Mouse (Mus musculus) midbrain, embryonic 10.5 days (tissue): Measurements from ENCODE around the gene Stx6. TPM values are rescaled to one million over a fixed set of nuclear protein-coding genes. Genes with fewer than 3 reads are reported as not detected.

Source experiments
- DNase-seq: peaks from one replicate; pipeline ENCODE4 v3.0.0-alpha.2; 2017; ENCODE audit warnings: low spot score
- H3K27ac ChIP-seq: fragments of 300-500 bp; sonication (generic); replicated peaks from 2 replicates; pipeline ENCODE4 v1.5.1; 2016; ENCODE audit warnings: mild to moderate bottlenecking
- H3K27me3 ChIP-seq: fragments of 300-500 bp; sonication (generic); 2 replicates; pipeline ENCODE4 v1.6.1; 2016; ENCODE audit warnings: low read depth, mild to moderate bottlenecking; ENCODE audit not compliant: poor library complexity, severe bottlenecking
- H3K36me3 ChIP-seq: fragments of 300-500 bp; sonication (generic); 2 replicates; pipeline ENCODE4 v1.6.1; 2016; ENCODE audit warnings: mild to moderate bottlenecking, moderate library complexity
- H3K4me1 ChIP-seq: fragments of 300-500 bp; sonication (generic); 2 replicates; pipeline ENCODE4 v1.6.1; 2016
- H3K4me3 ChIP-seq: fragments of 300-500 bp; sonication (generic); 2 replicates; pipeline ENCODE4 v1.5.1; 2016; ENCODE audit warnings: mild to moderate bottlenecking, moderate library complexity
- H3K9me3 ChIP-seq: fragments of 300-500 bp; sonication (generic); replicated peaks from 2 replicates; pipeline ENCODE4 v1.6.1; 2016; ENCODE audit warnings: mild to moderate bottlenecking
- WGBS: fragments of 180-500 bp; shearing (Covaris S2); methylation state at CpG from one replicate; pipeline ENCODE4 v1.1.7; 2016; 5-methylcytosine and 5-hydroxymethylcytosine counted together
- polyA plus RNA-seq: library from polyadenylated mRNA; unstranded; fragments of >200 nt; fragmentation: Nextera tagmentation; extraction: Ambion mirVana; gene quantifications from 2 replicates; pipeline ENCODE4 v1.2.1, GENCODE M21; 2016

Stx6 gene
- polyA plus RNA-seq, 1 experiment from 2014 or later: 78.2 TPM

DNA sequence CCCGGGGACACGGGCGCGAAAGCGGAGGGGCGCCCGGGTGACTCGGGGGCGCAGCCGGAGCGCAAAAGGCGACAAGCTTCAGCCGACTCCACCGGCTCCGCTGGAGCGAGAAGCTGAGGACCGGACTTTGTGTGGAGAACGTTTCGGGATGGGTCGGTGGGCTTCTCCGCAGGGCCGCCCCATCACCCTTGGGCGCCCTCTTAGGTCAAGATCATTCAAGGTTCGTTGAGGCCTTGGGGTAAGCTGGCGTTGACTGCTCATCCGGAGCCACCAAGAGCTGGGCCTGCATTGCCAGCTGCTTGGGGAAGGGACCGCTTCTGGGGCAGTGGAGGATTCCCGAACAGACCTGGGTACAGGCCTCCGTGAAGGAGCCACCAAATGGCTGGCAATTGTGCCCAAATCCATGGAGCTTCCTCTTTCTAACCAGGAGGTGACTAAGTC is 86.3 kb downstream of the Stx6 start:
- DNase-seq: no peak
- 3% methylated on average over 29 of the region's 29 CpGs for WGBS
- H3K9me3 ChIP-seq: no peaks in the 10 kb centered on the region
- peak overlapping the region; percentile 67 for H3K4me3 ChIP-seq
- H3K4me1 ChIP-seq: peaks cover 40% of the 10 kb centered on the region
- H3K36me3 ChIP-seq: peaks cover 21% of the 10 kb centered on the region
- peak overlapping the region; percentile 94 for H3K27ac ChIP-seq
- H3K27me3 ChIP-seq: peaks cover 57% of the 10 kb centered on the region

DNA sequence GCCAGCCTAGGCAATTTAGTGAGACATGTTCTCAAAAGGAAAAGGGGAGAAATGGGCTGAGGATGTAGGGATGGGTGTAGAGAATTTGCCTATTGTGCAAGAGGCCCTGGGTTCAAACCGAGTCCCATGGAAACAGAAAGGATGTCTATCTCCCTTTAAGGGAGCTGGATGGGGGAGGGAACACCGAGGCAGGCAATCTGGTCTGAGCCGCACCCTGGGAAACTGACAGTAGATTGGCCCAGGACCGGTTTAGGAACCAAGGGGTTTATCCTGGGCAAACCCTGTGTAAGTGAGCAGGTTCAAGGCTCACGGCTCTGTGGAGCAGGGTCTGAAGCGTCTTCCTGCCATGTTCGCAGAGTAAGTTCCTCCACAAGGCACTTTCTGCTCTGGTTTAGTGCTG is 87.0 kb downstream of the Stx6 start:
- Histone ChIP-seq H3K27ac (no peak overlapping the region), H3K4me3 (no peak overlapping the region), H3K36me3 (peaks cover 15% of the 10 kb centered on the region), H3K27me3 (peaks cover 57% of the 10 kb centered on the region), H3K4me1 (peaks cover 42% of the 10 kb centered on the region), H3K9me3 (no peaks in the 10 kb centered on the region)
- no peak for DNase-seq
- 60% methylated on average over 7 of the region's 7 CpGs for WGBS

DNA sequence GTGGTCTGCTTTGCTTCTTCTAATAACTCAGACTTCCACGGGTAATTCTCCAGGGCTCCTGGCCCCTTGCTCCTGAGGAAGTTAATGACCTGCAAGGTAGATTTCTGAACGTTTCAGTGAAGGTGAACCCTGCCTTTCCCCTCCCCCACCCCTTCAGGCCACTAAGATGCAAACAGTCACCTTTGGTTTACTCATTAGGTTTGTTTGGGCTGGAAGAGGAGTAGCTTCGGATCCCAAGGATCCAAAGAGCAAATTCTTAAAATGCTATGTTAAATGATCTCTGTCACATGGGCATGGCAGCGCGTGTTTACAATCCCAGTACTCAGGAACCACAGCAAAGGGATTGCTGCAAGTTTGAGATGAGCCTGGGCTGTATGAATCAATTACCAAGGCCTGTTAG is 88.9 kb downstream of the Stx6 start:
- WGBS: 51% methylated on average over 5 of the region's 5 CpGs
- Histone ChIP-seq H3K27ac (no peak overlapping the region), H3K36me3 (no peaks in the 10 kb centered on the region), H3K27me3 (peaks cover 47% of the 10 kb centered on the region), H3K9me3 (no peaks in the 10 kb centered on the region), H3K4me1 (peaks cover 40% of the 10 kb centered on the region), H3K4me3 (no peak overlapping the region)
- DNase-seq: no peak

DNA sequence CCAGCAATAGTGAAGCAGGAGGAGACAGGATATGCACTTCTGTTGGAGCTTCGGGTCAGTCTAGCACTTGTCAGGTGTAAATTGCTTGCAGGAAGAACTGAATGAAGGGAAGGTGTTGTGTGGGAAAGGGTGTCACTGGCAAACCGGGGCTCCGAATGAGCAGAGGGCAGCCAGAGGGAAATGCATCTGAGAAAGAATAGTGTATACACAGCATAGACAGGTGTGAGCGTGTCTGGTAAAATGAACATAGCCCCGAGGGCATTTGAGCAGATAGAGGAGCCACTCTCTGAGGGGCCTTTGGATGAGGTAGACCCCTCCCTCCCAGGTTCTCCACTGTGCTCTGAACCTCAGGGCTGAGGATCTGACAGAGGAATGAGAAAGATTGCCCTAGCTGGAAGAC is 89.5 kb downstream of the Stx6 start:
- Histone ChIP-seq H3K4me1 (peaks cover 45% of the 10 kb centered on the region), H3K4me3 (no peak overlapping the region), H3K9me3 (no peaks in the 10 kb centered on the region), H3K27ac (no peak overlapping the region), H3K27me3 (peaks cover 42% of the 10 kb centered on the region), H3K36me3 (no peaks in the 10 kb centered on the region)
- WGBS: 75% methylated on average over 5 of the region's 5 CpGs
- DNase-seq: no peak

DNA sequence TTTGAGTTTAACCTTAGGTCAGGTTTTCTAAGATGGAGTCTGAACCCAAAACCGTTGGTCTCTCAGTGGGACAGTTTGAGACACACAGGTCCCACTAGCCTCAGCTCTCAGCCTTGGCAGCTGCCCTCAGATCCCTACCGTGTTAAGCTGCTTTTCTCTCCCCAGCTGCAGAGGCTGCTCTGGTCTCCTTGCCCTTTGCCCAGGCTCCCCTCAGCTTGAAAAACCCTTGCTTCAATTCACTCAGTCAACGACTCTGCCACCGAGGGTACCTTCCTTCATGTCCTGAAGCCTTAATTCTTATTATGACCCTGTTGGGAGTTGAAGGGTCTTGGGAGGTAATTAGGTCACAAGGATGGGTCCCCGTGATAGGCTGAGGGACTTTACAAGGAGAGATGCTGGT is 91.4 kb downstream of the Stx6 start:
- 37% methylated on average over 5 of the region's 5 CpGs for WGBS
- H3K36me3 ChIP-seq: no peaks in the 10 kb centered on the region
- peaks cover 27% of the 10 kb centered on the region for H3K4me1 ChIP-seq
- H3K9me3 ChIP-seq: no peaks in the 10 kb centered on the region
- H3K27me3 ChIP-seq: peaks cover 25% of the 10 kb centered on the region
- H3K27ac ChIP-seq: 0 out of 2 replicates have a peak overlapping the region, but pooled peaks have one; percentile 38
- no peak for DNase-seq
- no peak overlapping the region for H3K4me3 ChIP-seq

DNA sequence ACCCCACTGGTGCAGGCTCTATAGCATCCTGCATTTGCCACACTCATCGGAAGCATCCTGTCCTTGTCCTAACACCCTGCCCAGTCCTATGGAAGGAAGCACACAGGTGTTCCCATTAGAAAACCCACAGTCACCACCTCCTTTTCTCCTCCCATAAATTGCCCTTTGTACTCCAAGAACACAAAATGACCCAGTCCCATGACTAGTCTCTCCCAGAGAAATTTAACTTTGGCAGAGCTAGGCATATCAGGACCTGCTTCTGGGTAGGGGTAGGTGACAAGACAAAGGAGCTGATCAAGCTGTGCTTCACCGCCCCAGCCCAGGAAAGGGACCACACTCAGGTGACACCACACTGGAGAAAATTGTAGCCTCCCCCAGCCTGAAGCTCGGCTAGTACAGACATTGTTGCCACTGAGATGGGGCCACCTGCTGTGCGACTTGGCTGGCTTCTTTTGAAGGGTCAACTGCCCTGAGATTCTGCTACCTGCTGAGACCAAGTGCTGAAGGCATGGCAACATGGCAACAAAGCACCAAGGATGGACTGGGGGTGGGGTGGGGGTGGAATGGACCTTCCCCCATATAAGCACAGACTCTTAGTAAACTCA is 92.1 kb downstream of the Stx6 start:
- Histone ChIP-seq H3K27ac (0 out of 2 replicates have a peak overlapping the region, but pooled peaks have one; percentile 23), H3K27me3 (peaks cover 18% of the 10 kb centered on the region), H3K4me3 (no peak overlapping the region), H3K4me1 (peaks cover 20% of the 10 kb centered on the region), H3K36me3 (no peaks in the 10 kb centered on the region), H3K9me3 (no peaks in the 10 kb centered on the region)
- DNase-seq: no peak
- 28% methylated on average over 4 of the region's 4 CpGs for WGBS

DNA sequence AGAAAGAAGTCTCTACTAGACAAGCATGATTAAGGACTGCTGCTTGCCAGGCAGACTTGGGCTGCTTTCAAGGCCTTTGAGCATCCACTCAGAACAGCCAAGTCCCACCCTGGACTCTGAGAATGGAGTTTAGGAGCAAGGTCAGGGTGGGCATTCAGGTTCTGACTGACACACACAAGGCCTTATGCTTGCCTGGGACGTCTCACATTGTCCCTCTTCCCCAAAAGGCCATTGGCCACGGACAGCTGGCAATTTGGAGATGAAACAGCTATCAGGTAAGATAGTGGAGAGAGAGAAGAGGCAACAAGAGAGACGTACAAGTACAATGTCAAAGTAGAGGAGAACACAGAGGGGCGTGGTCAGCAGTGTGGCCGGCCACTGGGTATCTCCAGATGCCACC is 93.1 kb downstream of the Stx6 start:
- DNase-seq: no peak
- 84% methylated on average over 5 of the region's 5 CpGs for WGBS

DNA sequence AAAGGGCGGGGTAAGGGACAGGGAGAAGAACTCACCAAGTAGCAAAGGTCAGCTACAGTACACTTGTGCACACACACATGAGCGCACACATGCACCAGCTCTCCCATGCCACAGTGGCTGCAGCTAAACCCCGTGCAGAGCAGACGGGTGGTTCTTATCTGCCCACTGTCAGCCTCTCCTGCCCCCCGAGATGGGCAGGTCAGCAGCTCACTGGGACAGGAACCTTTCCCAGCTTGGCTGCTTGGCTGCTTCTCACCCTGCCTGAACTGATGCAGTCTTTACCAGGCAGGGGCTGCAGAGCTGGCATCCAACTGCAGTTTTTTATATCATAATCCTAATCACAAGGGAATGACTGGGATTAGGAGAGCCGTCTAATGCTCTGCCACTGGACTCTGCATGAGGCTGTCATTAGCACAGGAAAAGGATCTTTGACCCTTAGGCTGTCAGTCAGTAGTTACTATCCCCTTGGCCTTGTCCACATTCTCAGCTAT is 94.2 kb downstream of the Stx6 start:
- no peak for DNase-seq
- Histone ChIP-seq H3K4me3 (no peak overlapping the region), H3K4me1 (peaks cover 19% of the 10 kb centered on the region), H3K27me3 (no peaks in the 10 kb centered on the region), H3K27ac (0 out of 2 replicates have a peak overlapping the region, but pooled peaks have one; percentile 39), H3K36me3 (no peaks in the 10 kb centered on the region), H3K9me3 (no peaks in the 10 kb centered on the region)
- WGBS: 53% methylated on average over 6 of the region's 6 CpGs

More for the DNA sequence above, 93.1 kb downstream of the Stx6 start:
- Histone ChIP-seq H3K4me1 (peaks cover 19% of the 10 kb centered on the region), H3K4me3 (no peak overlapping the region), H3K9me3 (no peaks in the 10 kb centered on the region), H3K27me3 (peaks cover 8% of the 10 kb centered on the region; the same call in 1 of the 2 replicates), H3K27ac (no peak overlapping the region), H3K36me3 (no peaks in the 10 kb centered on the region)

DNA sequence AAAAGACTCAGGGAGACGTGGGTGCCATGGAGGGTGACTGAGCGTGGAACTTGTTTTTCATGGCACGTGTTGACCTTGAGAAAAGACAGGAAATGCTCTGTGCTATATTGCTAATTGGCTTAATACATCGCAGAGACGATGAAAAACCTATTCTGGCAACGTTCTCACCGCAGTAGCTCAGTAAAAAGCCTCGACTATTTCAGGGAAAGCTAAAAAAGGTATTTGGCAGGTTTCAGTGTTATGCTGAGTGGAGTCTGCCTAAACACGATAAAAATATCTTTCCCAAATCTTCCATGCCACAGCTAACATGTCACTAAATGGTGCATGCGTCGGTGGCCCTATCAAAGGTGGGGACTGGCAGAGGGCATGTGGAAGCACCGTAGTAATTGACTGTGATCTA is 94.6 kb downstream of the Stx6 start:
- H3K36me3 ChIP-seq: no peaks in the 10 kb centered on the region
- DNase-seq: no peak
- no peaks in the 10 kb centered on the region for H3K27me3 ChIP-seq
- peaks cover 19% of the 10 kb centered on the region for H3K4me1 ChIP-seq
- H3K9me3 ChIP-seq: no peaks in the 10 kb centered on the region
- 0 out of 2 replicates have a peak overlapping the region, but pooled peaks have one; percentile 39 for H3K27ac ChIP-seq
- no peak overlapping the region for H3K4me3 ChIP-seq
- WGBS: 83% methylated on average over 12 of the region's 12 CpGs

DNA sequence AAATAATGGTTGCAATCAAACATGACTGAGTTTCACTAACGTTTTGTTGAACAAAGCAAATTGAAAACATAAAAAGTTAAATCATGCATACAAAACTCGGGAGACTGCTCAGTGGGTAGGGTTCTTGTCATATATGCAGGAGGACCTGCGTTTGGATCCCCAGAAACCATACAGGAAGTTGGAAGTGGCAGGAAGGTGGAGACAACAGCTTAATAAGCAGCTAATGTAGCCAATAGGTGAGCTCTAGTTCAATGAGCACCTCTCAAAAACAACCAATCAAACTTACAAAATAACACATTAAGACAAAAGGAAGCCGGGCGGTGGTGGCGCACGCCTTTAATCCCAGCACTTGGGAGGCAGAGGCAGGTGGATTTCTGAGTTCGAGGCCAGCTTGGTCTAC is 95.8 kb downstream of the Stx6 start:
- no peaks in the 10 kb centered on the region for H3K36me3 ChIP-seq
- 86% methylated on average over 8 of the region's 8 CpGs for WGBS
- H3K27ac ChIP-seq: no peak overlapping the region
- no peak for DNase-seq
- H3K9me3 ChIP-seq: no peaks in the 10 kb centered on the region
- H3K4me1 ChIP-seq: peaks cover 19% of the 10 kb centered on the region
- H3K27me3 ChIP-seq: no peaks in the 10 kb centered on the region
- H3K4me3 ChIP-seq: no peak overlapping the region

Other genes starting within 250 kb of the Stx6 start
- gene Ier5, start 59.1 kb upstream of the Stx6 start, polyA plus RNA-seq: 4.0 and 4.3 TPM in 2 replicates
- 0.37 and 0.48 TPM in 2 replicates for gene Mr1, start 11.9 kb upstream of the Stx6 start, polyA plus RNA-seq
- 5.2 and 7.4 TPM in 2 replicates for gene BC034090, start 85.7 kb downstream of the Stx6 start, polyA plus RNA-seq